Mouse (Mus musculus) 3T3-L1 (cell line): Measurements from ENCODE around the gene Draxin.
"Not testable (repeated sequence)": the region's sequence is repeated elsewhere in the genome, so short reads cannot be mapped to it uniquely, and the experiment has no call there.

ENCODE experiments used
- DNase-seq: peaks from one replicate; pipeline ENCODE4 v3.0.0-alpha.2; 2015; ENCODE audit warnings: low read depth, low spot score

Gene Draxin

GRCm38 (mm10) chr4:148130561-148131413, at the start of gene Draxin:
TSS of gene Draxin (minus strand) at chr4:148130698.
- DNase-seq = no peak

- DNase-seq = peak; percentile 55
Observed at GRCm38 (mm10) chr4:148177716-148178115, 47.2 kb upstream of the Draxin start.

GRCm38 (mm10) chr4:148176603-148177002, 46.1 kb upstream of the Draxin start:
- not testable (repeated sequence) for DNase-seq

GRCm38 (mm10) chr4:148174495-148174862, 44.0 kb upstream of the Draxin start:
- DNase-seq = no peak

- no peak for DNase-seq
Observed at GRCm38 (mm10) chr4:148173811-148174494, 43.5 kb upstream of the Draxin start.

- DNase-seq = no peak
Observed at GRCm38 (mm10) chr4:148171261-148171660, 40.8 kb upstream of the Draxin start.

- DNase-seq = peak; percentile 69
Observed at GRCm38 (mm10) chr4:148170842-148171241, 40.3 kb upstream of the Draxin start.

DNA sequence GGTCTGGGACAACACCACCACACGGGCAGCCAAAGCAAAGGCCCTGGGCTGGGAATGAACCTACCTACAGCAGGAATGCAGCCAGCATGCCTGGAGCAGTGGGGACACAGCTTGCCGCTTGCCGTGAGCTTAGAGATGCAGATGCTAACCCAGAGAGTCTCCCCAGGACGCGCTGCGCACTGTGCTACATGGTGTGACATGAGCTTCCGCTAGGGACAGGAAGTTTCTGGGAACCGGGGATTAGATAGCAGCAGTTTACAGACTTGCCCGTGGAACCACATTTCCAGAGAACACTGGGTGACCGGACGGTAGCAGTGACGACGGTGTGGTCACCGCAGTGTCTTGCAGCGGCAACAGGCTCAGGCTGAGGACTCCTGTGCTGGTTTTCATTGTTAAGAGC, 39.1 kb upstream of the Draxin start:
- DNase-seq = no peak

- peak; percentile 71 for DNase-seq
Observed at GRCm38 (mm10) chr4:148168287-148168686, 37.8 kb upstream of the Draxin start.

GRCm38 (mm10) chr4:148166986-148167385, 36.5 kb upstream of the Draxin start:
- DNase-seq = peak; percentile 70

GRCm38 (mm10) chr4:148166431-148166830, 35.9 kb upstream of the Draxin start:
- DNase-seq = no peak

- DNase-seq = no peak
Observed at GRCm38 (mm10) chr4:148165551-148165950, 35.1 kb upstream of the Draxin start.

DNA sequence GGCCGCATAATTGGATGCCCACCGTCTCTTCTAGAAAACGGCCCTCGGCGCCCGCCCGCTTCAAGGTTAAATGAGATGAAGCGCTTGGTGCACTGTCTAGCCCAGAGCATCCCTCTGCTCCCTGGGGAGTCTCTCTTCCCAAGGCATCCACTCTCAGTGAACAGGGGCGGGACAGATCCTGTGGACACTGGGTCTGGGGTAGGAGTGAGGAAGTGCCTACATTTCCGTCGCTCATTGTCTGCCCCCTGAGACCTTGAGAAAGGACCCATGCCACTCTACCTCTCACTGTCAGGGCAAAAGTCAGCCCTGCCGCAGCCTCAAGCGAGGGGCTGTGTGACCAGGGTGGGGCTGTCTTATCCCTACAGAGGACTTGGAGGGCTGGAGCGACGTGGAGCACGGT, 34.0 kb upstream of the Draxin start:
- no peak for DNase-seq

- no peak for DNase-seq
Observed at GRCm38 (mm10) chr4:148164002-148164439, 33.5 kb upstream of the Draxin start.

- DNase-seq = peak; percentile 51
Observed at GRCm38 (mm10) chr4:148160436-148161390, 30.2 kb upstream of the Draxin start, which contains the start of the genes Fbxo44 and Fbxo2. TSS of gene Fbxo44 (minus strand) at chr4:148160482. TSS of gene Fbxo2 (plus strand) at chr4:148160621.

DNA sequence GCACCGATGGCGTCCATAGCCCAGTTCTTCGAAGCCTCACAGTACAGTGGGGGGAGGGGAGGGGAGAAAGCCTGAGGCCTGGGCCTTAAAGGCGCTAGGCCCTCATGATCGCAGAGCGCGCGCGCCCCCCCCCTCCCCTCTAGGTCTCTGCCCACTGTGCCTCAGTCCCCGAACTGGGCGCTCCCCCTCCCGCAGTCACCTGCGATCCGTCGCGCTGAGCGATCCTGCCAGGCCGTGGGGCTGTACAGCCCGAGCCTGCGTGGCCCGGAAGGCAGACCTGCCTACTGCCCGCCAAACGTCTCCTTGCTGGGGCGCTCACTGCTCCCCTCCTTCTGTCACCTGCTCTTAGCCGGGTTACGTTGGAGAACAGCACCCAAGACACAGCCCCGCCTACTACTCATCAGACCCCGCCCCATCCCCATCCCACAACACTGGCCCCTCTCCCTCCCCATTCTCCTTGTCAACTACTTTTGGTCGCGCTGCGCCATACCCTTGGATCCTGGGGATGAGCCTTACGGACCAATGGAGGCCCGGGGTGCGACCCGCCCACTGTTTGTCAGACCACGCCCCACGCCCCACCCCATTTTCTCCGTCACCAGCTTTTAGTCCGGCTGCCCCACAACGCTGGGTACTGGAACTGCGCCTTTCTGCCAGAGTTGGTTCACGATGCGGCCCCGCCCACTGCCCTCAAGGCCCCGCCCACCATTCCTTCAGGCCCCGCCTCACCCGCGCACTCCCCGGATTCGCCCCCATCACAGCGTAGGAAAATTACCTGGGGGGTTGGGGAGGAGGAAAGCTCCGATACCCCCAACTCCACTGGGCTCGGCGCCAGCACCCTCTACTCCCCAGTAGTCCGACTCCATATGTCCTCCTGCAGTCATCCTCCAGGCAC, 29.3 kb upstream of the Draxin start:
- DNase-seq = peak; percentile 95

DNA sequence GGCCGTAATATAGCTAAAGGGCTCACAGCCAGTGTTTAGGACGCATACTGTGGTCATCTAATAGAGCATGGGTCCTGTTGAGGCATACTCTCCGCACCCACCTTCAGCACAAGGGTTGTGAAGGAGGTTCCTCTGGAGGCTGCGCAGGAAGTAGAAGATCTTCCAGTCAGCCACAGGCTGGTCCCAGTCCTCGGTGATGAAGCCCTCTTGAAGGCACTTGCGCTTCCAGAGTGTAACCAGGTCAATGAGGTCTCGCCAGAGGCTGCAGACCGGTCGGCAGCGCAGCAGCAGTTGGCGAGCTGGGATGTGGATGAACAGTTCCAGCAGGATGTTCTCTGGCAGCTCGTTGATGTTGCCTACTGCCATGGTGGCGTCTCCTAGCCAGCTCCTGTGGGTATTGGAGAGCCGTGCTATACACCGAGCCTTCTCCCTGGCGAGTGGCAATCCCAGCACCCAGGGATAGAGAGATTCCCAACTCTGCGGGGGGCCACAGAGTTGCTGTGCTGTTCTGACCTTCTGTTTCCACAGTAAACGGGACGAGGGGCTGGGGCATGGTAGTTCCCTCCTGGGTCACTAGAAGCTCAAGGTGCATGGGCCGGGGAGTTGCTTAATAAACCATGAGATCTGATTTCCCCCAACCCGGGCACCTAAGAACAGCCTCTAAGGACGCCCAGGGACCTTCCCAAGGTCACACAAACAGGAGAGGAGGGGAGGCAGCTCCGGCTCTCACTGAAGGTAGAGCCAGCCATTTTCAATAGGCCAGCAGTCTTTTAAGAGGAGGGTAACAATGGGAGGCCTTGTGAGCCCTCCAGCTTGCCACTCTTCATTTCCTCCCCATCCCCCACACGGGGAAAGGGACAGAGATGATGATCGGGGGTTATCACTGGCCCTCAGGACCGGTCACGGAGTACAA, 28.2 kb upstream of the Draxin start:
- DNase-seq = no peak

- peak; percentile 79 for DNase-seq
Observed at GRCm38 (mm10) chr4:148154982-148155381, 24.5 kb upstream of the Draxin start.

- DNase-seq = no peak
Observed at GRCm38 (mm10) chr4:148154006-148154405, 23.5 kb upstream of the Draxin start.
